Mouse (Mus musculus) forebrain, embryonic 15.5 days (tissue): ENCODE data around the gene Zc3h12c. TPM values are rescaled to one million over a fixed set of nuclear protein-coding genes. Genes with fewer than 3 reads are reported as not detected.

ENCODE experiments used
- ATAC-seq: fragments of 200-750 bp; cut with Nextera tagmentation; replicated peaks from 2 replicates; pipeline ENCODE4 v1.8.0; 2017; ENCODE audit warnings: mild to moderate bottlenecking, moderate TSS enrichment, moderate library complexity
- H3K27ac ChIP-seq: fragments of 300-500 bp; sonication (generic); replicated peaks from 2 replicates; pipeline ENCODE4 v1.5.1; 2015; ENCODE audit warnings: mild to moderate bottlenecking, inconsistent platforms
- H3K27me3 ChIP-seq: fragments of 300-500 bp; sonication (generic); 2 replicates; pipeline ENCODE4 v1.6.1; 2015; ENCODE audit warnings: inconsistent platforms
- H3K36me3 ChIP-seq: fragments of 300-500 bp; sonication (generic); 2 replicates; pipeline ENCODE4 v1.6.1; 2015; ENCODE audit warnings: mild to moderate bottlenecking, inconsistent platforms
- H3K4me1 ChIP-seq: fragments of 300-500 bp; sonication (generic); 2 replicates; pipeline ENCODE4 v1.6.1; 2015; ENCODE audit warnings: inconsistent platforms
- H3K4me2 ChIP-seq: fragments of 300-500 bp; sonication (generic); replicated peaks from 2 replicates; pipeline ENCODE4 v1.6.1; 2015; ENCODE audit warnings: mild to moderate bottlenecking, inconsistent platforms
- H3K4me3 ChIP-seq: fragments of 300-500 bp; sonication (generic); 2 replicates; pipeline ENCODE4 v1.5.1; 2015; ENCODE audit warnings: mild to moderate bottlenecking, inconsistent platforms
- H3K9ac ChIP-seq: fragments of 300-500 bp; sonication (generic); replicated peaks from 2 replicates; pipeline ENCODE4 v1.6.1; 2015; ENCODE audit warnings: mild to moderate bottlenecking, inconsistent platforms
- H3K9me3 ChIP-seq: fragments of 300-500 bp; sonication (generic); 2 replicates; pipeline ENCODE4 v1.6.1; 2016; ENCODE audit warnings: inconsistent platforms
- WGBS: fragments of 180-500 bp; shearing (Covaris S2); methylation state at CpG from one replicate; pipeline ENCODE4 v1.1.7; 2015; ENCODE audit warnings: mixed read lengths; 5-methylcytosine and 5-hydroxymethylcytosine counted together
- microRNA-seq: library from miRNA; unstranded; fragments of <30 nt; microRNA quantifications from one replicate; pipeline ENCODE4, GENCODE M21; 2016
- polyA plus RNA-seq: library from polyadenylated mRNA; unstranded; fragments of >200 nt; fragmentation: Nextera tagmentation; extraction: Ambion mirVana; gene quantifications from 2 replicates; pipeline ENCODE4 v1.2.1, GENCODE M21; 2015

Zc3h12c gene
- polyA plus RNA-seq, 1 experiment from 2014 or later = 7.2 TPM

DNA sequence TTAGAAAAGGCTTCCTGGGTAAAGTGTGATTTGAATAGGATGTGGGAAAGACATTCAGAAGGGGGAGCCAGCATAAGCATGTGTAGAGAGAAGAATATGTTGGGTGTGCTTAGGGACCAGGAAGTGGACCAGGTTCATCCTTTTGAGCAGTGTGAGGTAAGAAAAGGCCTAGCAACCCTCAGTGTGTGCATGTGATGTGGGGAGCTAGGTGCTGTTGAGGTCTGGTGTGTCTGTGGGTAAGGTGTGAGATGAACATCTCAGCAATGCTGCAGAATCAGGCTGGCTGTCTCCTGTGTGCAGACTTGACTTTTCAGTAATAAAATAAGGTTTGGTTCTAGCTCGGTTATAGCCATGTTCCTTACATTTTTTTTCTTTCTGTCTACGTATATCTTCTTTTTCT lies 98.3 kb downstream of the Zc3h12c start:
- 94% methylated on average over 2 of the region's 2 CpGs for WGBS
- H3K4me3 ChIP-seq = no peak overlapping the region
- H3K9me3 ChIP-seq = no peaks in the 10 kb centered on the region
- no peak overlapping the region for H3K4me2 ChIP-seq
- ATAC-seq = no peak
- H3K27ac ChIP-seq = no peak overlapping the region
- no peak overlapping the region for H3K9ac ChIP-seq
- H3K4me1 ChIP-seq = no peaks in the 10 kb centered on the region
- peaks cover 61% of the 10 kb centered on the region for H3K36me3 ChIP-seq
- H3K27me3 ChIP-seq = no peaks in the 10 kb centered on the region

Small RNAs within 50 kb of the gene (microRNA-seq; reads per million reads assigned to microRNA genes)
- not detected for gene Gm27686
- gene Mir6244 = not detected

Other genes with a start within 250 kb of the Zc3h12c start
- 44.4 and 44.9 TPM in 2 replicates for gene Fdx1, start 205.0 kb downstream of the Zc3h12c start, polyA plus RNA-seq
- gene Rdx, start 121.4 kb downstream of the Zc3h12c start, polyA plus RNA-seq = 105 and 108 TPM in 2 replicates